Mouse (Mus musculus) kidney, postnatal 0 days (tissue): ENCODE data around the gene Olfr355. TPM values are rescaled to one million over a fixed set of nuclear protein-coding genes. Genes with fewer than 3 reads are reported as not detected.

Experiments
- ATAC-seq: fragments of 200-750 bp; cut with Nextera tagmentation; replicated peaks from 2 replicates; pipeline ENCODE4 v1.8.0; 2017; ENCODE audit warnings: low read depth, moderate number of reproducible peaks, moderate TSS enrichment, moderate library complexity; ENCODE audit not compliant: low FRiP score
- DNase-seq: peaks from one replicate; pipeline ENCODE4 v3.0.0-alpha.2; 2016; ENCODE audit warnings: low spot score
- H3K27ac ChIP-seq: fragments of 300-500 bp; sonication (generic); 2 replicates; pipeline ENCODE4 v1.5.1; 2014; ENCODE audit warnings: mild to moderate bottlenecking
- H3K27me3 ChIP-seq: fragments of 300-500 bp; sonication (generic); 2 replicates; pipeline ENCODE4 v1.6.1; 2014; ENCODE audit warnings: low read length, mixed read lengths; ENCODE audit not compliant: insufficient read depth
- H3K36me3 ChIP-seq: fragments of 300-500 bp; sonication (generic); 2 replicates; pipeline ENCODE4 v1.6.1; 2014; ENCODE audit warnings: low read length, mixed read lengths; ENCODE audit not compliant: insufficient read depth
- H3K4me1 ChIP-seq: fragments of 300-500 bp; sonication (generic); replicated peaks from 2 replicates; pipeline ENCODE4 v1.6.1; 2014; ENCODE audit warnings: antibody characterized with exemption, low read length, mixed read lengths; ENCODE audit not compliant: insufficient read depth
- H3K4me2 ChIP-seq: fragments of 300-500 bp; sonication (generic); 2 replicates; pipeline ENCODE4 v1.6.1; 2014; ENCODE audit warnings: mild to moderate bottlenecking, low read length, moderate library complexity, mixed read lengths
- H3K4me3 ChIP-seq: fragments of 300-500 bp; sonication (generic); replicated peaks from 2 replicates; pipeline ENCODE4 v1.5.1; 2014; ENCODE audit warnings: low read depth, low read length
- H3K9ac ChIP-seq: fragments of 300-500 bp; sonication (generic); 2 replicates; pipeline ENCODE4 v1.6.1; 2014; ENCODE audit warnings: low read depth, low read length
- H3K9me3 ChIP-seq: fragments of 300-500 bp; sonication (generic); replicated peaks from 2 replicates; pipeline ENCODE4 v1.6.1; 2016; ENCODE audit warnings: low read length, inconsistent platforms, mixed read lengths
- CTCF ChIP-seq: IDR thresholded peaks from 2 replicates; pipeline ENCODE4 v1.5.1; 2016; ENCODE audit warnings: antibody characterized with exemption, low read depth, mild to moderate bottlenecking, moderate library complexity
- WGBS: fragments of 180-500 bp; shearing (Covaris S2); extraction: QIAGEN DNeasy Blood & Tissue Kit; methylation state at CpG from one replicate; pipeline ENCODE4 v1.1.7; 2014; 5-methylcytosine and 5-hydroxymethylcytosine counted together
- polyA plus RNA-seq: library from polyadenylated mRNA; unstranded; fragments of >200 nt; fragmentation: Nextera tagmentation; extraction: Ambion mirVana; gene quantifications from 2 replicates; pipeline ENCODE4 v1.2.1, GENCODE M21; 2015

The Olfr355 gene
- polyA plus RNA-seq = not detected in 2 replicates

DNA sequence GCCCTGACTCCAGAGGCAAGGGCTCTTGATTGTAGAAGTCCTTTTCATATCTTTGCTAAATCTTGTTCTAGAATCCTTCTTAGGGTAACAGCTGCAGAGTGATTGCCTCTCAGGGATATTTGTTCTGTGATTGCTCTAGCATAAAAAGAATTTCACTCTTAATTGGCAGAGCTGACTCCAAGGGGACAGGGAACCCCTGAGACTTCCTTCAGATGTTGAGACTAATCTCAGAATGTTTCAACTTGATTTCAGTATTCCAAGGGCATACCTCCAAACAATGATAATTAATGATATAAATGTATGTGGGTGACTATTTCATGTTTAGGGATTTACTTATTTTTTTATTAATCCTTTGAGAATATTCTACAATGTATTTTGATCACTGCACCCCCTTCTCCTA, at the start of gene Olfr355:
Gene Olfr355, minus strand, starts transcription at position 101 of the 400 bp plus-strand sequence.
- no peaks in the 10 kb centered on the region for H3K9me3 ChIP-seq
- ATAC-seq (no peak), DNase-seq (no peak)
- H3K36me3 ChIP-seq = no peaks in the 10 kb centered on the region
- no peak within 1 kb of the TSS for H3K9ac ChIP-seq
- H3K27me3 ChIP-seq = no peaks in the 10 kb centered on the region
- no peak within 1 kb of the TSS for H3K4me3 ChIP-seq
- no peak within 1 kb of the TSS for H3K4me2 ChIP-seq
- no peak for TF ChIP-seq CTCF
- no peak within 1 kb of the TSS for H3K27ac ChIP-seq
- no peaks in the 10 kb centered on the region for H3K4me1 ChIP-seq

DNA sequence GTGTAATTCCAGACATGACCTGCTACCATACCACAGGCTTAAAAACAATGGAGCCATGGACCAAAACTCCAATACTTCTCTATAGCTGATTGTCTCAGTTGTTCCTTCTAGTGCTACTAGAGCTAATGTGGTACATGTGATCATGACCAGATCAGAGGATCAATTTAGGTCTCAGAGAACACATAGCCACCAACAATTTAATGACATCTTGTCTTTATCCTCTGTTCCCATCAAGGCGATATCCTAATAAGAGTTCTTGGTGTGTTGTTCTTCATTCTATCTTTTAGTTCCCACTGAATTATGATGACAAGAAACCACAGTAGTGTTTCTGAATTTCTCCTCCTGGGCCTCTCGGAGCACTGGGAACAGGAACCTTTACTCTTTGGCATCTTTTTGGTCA, 8.1 kb upstream of the Olfr355 start, which contains the start of gene Olfr356:
Gene Olfr356, plus strand, starts transcription at position 301 of the 400 bp plus-strand sequence.
- no peak within 1 kb of the TSS for H3K4me2 ChIP-seq
- H3K9ac ChIP-seq = no peak within 1 kb of the TSS
- no peak for TF ChIP-seq CTCF
- WGBS = 93% methylated on average over 2 of the region's 2 CpGs
- H3K27ac ChIP-seq = no peak within 1 kb of the TSS
- H3K4me3 ChIP-seq = no peak within 1 kb of the TSS
- no peaks in the 10 kb centered on the region for H3K36me3 ChIP-seq
- ATAC-seq = no peak
- no peaks in the 10 kb centered on the region for H3K9me3 ChIP-seq
- DNase-seq = no peak
- H3K4me1 ChIP-seq = no peaks in the 10 kb centered on the region
- H3K27me3 ChIP-seq = no peaks in the 10 kb centered on the region

DNA sequence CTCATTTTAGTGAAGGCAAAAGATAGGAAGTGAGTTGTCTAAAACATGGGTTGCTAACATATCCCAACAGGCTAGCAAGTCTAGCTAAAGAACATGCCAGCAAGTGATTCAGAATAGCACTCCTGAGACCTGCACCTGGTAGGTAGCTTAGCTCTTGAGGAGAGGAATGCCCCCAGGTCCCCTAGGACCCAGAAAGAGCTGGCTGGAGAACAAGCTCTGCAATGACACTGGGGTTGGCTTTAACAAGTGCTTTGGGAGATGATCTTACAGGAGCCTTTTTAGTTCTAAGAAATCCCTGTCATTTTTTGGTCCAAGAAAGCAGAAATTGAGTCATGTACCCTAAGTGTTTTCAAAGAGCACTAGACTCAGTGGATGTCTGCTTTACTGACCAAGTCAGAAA, 23.3 kb downstream of the Olfr355 start, which contains the start of gene Olfr354:
Gene Olfr354, plus strand, starts transcription at position 301 of the 400 bp plus-strand sequence.
- no peaks in the 10 kb centered on the region for H3K36me3 ChIP-seq
- no peak within 1 kb of the TSS for H3K27ac ChIP-seq
- ATAC-seq (no peak), DNase-seq (no peak)
- H3K4me2 ChIP-seq = no peak within 1 kb of the TSS
- H3K27me3 ChIP-seq = no peaks in the 10 kb centered on the region
- no peaks in the 10 kb centered on the region for H3K4me1 ChIP-seq
- no peaks in the 10 kb centered on the region for H3K9me3 ChIP-seq
- H3K9ac ChIP-seq = no peak within 1 kb of the TSS
- no peak for TF ChIP-seq CTCF
- H3K4me3 ChIP-seq = no peak within 1 kb of the TSS

DNA sequence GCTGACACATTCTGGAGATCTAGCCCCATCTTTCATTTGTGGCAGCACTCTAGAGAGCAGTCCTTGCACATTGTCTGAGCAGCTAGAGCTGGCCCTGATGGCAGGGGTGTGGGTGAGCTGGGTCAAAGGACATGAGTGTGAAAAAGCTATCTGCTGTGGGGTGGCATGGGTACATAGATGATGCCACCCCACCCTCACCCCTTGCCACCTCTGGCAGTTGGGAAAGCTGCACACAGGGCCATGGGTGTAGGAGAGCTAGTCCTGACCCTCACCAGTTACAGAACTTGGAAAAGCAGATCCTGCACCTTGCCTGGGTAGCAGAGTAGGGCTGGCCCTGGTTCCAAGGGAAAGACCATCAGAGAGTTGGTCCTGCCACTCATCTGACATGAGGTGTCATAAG, 31.6 kb downstream of the Olfr355 start:
- no peak for ATAC-seq
- Histone ChIP-seq H3K9ac (no peak overlapping the region), H3K4me3 (no peak overlapping the region), H3K36me3 (no peaks in the 10 kb centered on the region), H3K9me3 (no peaks in the 10 kb centered on the region), H3K4me2 (no peak overlapping the region), H3K27me3 (no peaks in the 10 kb centered on the region), H3K27ac (no peak overlapping the region), H3K4me1 (no peaks in the 10 kb centered on the region)
- DNase-seq = no peak
- TF ChIP-seq CTCF = no peak

DNA sequence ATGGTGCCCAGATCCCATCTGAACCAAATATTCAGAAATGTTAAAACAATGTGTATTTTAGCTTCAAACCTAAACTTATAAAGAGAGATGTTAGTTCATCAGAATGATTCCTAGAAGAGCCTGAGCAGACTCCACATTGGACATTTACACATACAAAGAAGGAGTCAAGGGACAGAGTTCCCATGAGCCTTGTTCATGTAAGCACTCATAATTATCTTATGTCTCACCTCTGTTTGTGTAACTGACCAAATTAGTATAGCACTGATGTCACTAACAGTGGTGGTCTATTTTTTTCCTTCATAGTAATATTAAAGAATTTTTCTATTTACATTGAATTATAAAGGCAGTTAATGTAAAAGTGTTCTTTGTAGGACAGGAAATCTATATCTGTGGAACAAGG, 35.9 kb downstream of the Olfr355 start, which contains the start of gene Olfr353:
Gene Olfr353, minus strand, starts transcription at position 101 of the 400 bp plus-strand sequence.
- no peak for ATAC-seq
- H3K4me2 ChIP-seq = no peak within 1 kb of the TSS
- no peaks in the 10 kb centered on the region for H3K36me3 ChIP-seq
- H3K4me1 ChIP-seq = no peaks in the 10 kb centered on the region
- H3K9ac ChIP-seq = no peak within 1 kb of the TSS
- H3K9me3 ChIP-seq = no peaks in the 10 kb centered on the region
- no peak for DNase-seq
- TF ChIP-seq CTCF = no peak
- H3K4me3 ChIP-seq = no peak within 1 kb of the TSS
- H3K27me3 ChIP-seq = no peaks in the 10 kb centered on the region
- H3K27ac ChIP-seq = no peak within 1 kb of the TSS

Other genes starting within 250 kb of the Olfr355 start
- gene Olfr346, start 243.1 kb downstream of the Olfr355 start, polyA plus RNA-seq = not detected in 2 replicates
- gene Olfr347, start 197.0 kb downstream of the Olfr355 start, polyA plus RNA-seq = not detected in 2 replicates
- not detected in 2 replicates for gene Olfr348, start 144.6 kb downstream of the Olfr355 start, polyA plus RNA-seq
- gene Olfr50, start 138.4 kb downstream of the Olfr355 start, polyA plus RNA-seq = not detected in 2 replicates
- gene Olfr3, start 111.9 kb downstream of the Olfr355 start, polyA plus RNA-seq = not detected in 2 replicates
- gene Olfr350, start 82.6 kb downstream of the Olfr355 start, polyA plus RNA-seq = not detected in 2 replicates
- gene Olfr351, start 66.2 kb downstream of the Olfr355 start, polyA plus RNA-seq = not detected in 2 replicates
- gene Olfr352, start 60.4 kb downstream of the Olfr355 start, polyA plus RNA-seq = not detected in 2 replicates
- not detected in 2 replicates for gene Olfr353, start 36.0 kb downstream of the Olfr355 start, polyA plus RNA-seq
- not detected in 2 replicates for gene Olfr354, start 23.2 kb downstream of the Olfr355 start, polyA plus RNA-seq
- gene Olfr356, start 8.2 kb upstream of the Olfr355 start, polyA plus RNA-seq = not detected in 2 replicates
- not detected in 2 replicates for gene Olfr357, start 64.9 kb upstream of the Olfr355 start, polyA plus RNA-seq
- not detected in 2 replicates for gene Olfr358, start 80.4 kb upstream of the Olfr355 start, polyA plus RNA-seq
- not detected in 2 replicates for gene Olfr360, start 136.8 kb upstream of the Olfr355 start, polyA plus RNA-seq
- not detected in 2 replicates for gene Olfr361, start 160.4 kb upstream of the Olfr355 start, polyA plus RNA-seq
- gene Olfr362, start 189.0 kb upstream of the Olfr355 start, polyA plus RNA-seq = not detected in 2 replicates
- not detected in 2 replicates for gene Olfr364-ps1, start 210.4 kb upstream of the Olfr355 start, polyA plus RNA-seq